Mouse (Mus musculus) heart, postnatal 10 days (tissue): Measurements from ENCODE around the gene Gpr157. TPM values are rescaled to one million over a fixed set of nuclear protein-coding genes. Genes with fewer than 3 reads are reported as not detected.

Experiments
- DNase-seq, 2 experiments: peaks; one replicate each; pipeline ENCODE4 v3.0.0; 2021
- intact Hi-C: fragments of 180-260 bp; cut with DNase I; formaldehyde crosslinking; loops from one replicate; pipeline ENCODE4 v1.15.1; 2025
- total RNA-seq, 2 experiments: library from RNA; stranded (reverse); gene quantifications; 2 replicates each; pipeline ENCODE4 v1.2.3; 2021

The Gpr157 gene
- total RNA-seq, 2 experiments from 2014 or later = 23.5 to 24.2 TPM

DNA sequence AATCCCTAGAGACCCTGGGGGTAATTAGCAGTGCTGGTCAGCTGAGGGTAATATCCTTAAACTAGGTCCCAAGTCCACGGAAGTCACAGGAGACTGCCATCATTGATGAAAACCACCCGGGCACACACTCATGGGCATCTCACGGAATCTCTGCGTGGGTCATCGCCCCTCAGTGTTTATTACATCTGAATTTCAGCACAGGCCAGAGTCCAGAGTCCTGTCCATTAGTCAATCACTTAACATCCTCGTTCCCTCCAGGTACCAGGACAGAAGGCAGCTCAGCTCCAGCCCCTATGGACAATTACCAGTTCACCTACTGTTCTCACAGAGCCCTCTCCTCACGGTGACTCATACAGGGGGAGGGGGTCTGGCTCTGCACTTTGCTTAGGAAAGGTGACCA, 15.7 kb downstream of the Gpr157 start:
- intact Hi-C loops = no loop called here
- DNase-seq = no peak

DNA sequence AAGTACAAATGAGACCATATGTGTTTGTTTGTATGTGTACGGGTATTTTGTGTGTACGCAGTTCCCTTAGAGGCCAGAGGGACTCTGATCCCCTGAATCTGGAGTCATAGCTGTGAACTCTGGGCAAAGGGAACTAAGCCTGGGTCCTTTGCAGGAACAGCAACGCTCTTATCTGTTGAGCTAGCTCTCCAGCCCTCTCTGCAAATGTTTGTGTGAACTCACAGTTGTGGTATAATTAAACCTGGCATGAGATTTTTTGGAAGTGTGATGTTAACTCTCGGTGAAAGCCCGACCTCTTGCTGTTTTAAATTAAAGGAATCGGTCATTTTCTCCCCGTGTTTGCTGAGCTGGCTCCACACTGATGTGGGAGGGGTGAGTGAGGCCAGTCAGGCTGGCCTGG, 18.5 kb downstream of the Gpr157 start:
- intact Hi-C loops = no loop called here
- DNase-seq = no peak

DNA sequence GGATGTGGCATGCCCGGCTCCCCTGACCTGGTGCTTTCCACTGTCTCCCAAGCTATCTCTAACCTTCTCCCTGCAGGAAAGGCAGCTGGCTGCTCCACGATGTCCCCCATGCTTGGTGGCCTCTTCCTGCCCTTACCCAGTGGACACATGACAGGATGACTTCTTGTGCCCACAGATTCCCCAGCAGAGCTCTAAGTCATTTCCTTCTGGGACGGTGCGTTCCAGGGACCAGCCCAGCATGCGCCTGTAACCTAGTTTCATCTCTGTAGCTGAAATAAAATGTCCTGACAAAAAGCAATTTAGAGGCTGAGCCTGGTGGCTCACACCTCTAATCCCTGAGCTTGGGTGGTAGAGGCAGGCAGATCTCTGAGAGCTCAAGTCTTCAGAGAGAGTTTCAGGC, 19.5 kb downstream of the Gpr157 start:
- intact Hi-C loops = no loop called here
- no peak for DNase-seq

DNA sequence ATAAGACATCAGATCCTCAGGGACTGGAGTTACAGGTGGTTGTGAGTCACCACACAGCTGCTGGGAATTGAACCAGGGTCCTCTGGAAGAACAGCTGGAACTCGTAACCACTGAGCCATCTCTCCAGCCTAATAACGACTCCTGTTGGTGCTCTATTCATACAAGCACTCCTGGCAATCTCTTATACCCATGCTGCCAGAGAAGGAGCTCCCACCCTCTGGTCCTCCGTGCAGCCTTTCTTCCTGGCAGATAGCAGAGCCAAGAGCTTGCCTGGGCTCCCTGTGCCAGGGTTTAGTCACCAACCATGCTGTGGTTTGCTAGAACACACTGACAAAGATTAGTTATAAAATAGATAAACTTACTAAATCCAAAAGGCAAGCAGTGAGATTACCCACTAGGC, 22.5 kb downstream of the Gpr157 start:
- intact Hi-C loops = no loop called here
- DNase-seq = no peak

DNA sequence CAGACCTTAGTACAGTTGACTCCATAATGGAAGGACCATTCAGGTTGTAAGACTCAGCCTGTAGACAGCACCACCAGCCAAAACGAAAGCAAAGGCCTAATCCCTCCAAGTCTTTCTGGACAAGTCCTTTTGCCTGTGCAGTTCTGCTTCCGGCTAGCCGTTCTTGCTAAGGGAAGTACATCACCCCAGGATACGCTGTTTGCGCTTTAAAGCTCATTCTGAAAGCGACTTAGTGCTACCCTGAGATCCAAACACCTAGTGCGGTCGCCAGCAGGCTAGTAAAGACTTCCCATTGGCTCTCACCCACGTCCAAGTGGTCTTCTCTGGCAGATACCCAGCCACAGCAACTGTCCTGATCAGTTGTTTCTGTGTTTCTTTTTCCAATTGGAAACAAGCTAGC, 23.2 kb downstream of the Gpr157 start:
- no peak for DNase-seq
- intact Hi-C loops = no loop called here

DNA sequence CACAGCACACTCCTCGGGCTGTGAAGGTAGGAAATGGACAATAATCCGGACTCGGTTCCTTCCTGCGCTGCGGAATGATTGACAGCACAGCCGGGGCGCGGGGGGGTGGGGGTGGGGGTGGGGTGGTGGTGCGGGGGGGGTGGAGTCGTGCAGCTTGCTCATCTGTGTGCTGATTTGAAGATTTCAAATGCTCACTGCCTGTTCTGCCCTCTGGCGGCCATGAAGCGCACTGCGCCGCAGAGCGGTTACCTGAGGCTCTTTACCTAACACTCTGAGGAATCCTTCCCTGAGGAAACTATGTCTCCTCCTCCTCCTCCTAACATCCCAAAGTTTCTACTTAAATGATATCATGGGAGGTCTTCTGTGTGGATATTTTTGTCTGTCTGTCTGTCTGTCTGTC, 25.7 kb downstream of the Gpr157 start:
- intact Hi-C loops = no loop called here

DNA sequence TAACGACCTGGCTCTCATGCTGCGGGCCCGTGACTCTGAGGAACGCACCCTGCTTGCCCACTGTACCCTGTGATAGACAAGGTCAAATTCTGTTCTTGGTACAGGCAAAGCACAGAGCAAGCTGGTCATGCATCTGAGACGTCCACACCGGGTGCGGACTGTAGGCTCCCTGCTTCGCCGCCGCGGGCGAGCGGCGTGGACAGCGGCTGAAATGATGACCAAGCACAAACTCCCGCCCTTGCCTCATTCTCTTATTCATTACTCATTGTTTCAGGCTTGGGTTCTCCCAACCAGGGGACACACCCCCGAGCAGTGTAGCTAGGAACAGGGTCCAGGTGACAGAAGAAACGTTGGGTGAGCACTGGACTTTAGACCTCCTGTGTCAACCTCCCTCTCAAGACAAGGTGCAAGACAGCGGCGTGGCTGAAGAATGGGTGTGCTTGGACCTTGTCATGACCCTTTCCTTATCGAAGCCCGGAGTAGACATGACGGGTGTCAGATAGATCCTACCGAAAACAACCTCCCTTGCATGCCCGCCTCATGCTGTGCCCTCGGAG, 27.4 kb downstream of the Gpr157 start:
- intact Hi-C loops = no loop called here
- DNase-seq = no peak

More for the DNA sequence above, 25.7 kb downstream of the Gpr157 start:
- peak; percentile 58 to 73 for DNase-seq

DNA sequence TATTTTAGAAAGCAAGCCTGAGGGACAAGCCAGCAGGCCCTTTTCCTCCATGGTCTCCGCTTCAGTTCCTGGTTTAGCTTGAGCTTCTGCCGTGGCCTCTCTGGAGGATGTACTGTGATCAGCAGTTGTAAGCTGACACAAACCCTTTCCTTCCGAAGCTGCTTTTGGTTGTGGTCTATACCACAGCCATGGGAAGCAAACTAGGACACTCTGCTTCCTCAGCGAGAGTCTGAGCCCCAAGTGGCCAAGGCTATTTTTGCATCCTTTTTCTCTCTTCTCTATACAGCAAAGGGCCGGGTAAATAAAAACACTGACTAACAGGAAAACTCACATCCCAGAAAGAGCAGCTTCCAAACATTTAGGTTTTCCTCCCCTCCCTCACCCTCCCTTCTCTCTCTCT, 30.1 kb downstream of the Gpr157 start:
- intact Hi-C loops = no loop called here
- no peak for DNase-seq

DNA sequence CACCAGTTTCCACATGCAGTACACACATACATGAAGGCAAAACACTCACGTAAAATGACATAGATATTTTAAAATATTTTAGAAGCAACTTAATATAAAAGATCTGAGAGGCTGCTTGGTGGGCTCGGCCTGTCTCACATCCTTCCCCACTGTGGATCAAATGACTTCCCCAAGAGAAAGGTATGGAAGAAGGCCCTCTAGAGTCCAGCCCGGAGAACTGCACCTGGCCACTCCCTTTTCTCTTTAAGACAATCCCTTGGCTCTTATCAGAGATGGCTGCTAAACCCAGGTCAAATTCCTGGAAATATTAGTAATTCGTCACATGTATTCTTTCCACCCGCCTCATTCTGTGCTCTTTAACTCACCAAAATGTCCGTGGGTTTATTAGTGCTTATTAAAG, 31.0 kb downstream of the Gpr157 start:
- DNase-seq = no peak
- intact Hi-C loops = no loop called here

DNA sequence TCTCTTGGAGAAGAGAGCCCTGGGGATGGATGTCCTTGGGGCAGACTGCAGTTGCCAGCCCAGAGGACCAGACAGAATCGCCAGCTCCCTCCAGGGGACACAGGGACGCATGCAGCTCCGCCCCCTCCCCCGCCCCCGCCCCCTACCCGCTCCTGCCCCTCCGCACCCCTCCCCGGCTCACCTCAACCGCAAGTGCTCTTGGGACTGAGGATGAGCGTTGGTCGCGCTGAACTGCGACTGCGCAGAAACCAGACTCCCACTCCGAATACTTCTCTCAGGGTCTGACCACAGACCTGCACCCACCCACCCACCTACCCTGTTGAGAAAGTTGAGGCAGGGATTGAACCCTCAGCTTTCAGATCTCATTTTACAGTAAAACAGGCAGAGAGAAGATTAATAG, 31.9 kb downstream of the Gpr157 start, which contains the start of gene Slc2a5:
Gene Slc2a5, plus strand, starts transcription at position 229 of the 400 bp plus-strand sequence.
- DNase-seq = no peak
- intact Hi-C loops = no loop called here

DNA sequence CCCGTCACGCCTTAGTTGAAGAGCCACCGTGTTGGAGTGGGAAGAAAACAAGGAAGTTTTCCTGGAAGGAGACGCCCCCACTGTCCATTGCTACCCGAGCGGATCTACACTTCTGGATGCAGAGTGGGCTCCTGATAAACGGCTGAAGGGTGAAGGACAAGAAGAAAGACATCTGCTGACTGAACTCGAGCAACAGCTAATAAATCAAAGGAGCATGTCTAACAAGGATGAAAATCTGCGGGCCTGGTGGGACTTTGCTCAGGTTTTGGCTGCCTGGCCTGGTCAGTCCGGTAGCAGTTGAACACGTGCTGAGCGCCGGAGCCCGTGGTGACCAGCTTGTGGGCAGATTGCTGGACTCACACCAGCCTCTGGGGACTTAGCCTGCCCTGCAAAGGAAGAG, 32.5 kb downstream of the Gpr157 start:
- DNase-seq = no peak
- intact Hi-C loops = no loop called here

DNA sequence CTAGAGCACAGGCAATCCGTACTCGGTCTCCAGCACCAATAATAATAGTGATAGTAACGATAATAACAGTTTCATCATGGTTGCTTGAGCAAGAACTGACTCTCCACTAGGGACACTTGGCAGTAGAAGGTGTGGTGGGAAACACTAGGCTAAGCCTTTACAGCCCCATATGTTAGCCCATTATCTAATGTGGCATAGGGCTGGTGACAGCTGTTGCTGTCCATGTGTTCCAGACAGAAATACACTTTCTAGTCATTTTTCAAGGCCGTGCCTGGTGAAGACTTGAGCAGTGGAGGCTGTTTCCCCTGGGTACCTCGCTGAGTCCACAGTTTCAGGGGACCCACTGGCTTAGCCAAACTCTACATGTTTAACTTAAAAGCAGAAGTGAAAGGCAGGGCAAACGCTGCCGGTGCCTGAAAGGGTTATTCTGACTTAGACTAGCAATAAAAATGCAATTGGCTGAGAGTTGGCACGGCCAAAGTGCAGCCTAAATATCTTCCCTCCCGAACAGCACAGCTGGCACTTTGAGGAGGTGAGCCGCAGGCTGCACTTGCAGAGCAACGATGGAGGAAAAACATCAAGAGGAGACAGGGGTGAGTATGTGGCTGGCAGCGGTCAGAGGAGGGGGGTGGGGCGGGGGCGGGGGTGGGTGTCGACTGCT, 33.1 kb downstream of the Gpr157 start:
- no peak for DNase-seq
- intact Hi-C loops = no loop called here

DNA sequence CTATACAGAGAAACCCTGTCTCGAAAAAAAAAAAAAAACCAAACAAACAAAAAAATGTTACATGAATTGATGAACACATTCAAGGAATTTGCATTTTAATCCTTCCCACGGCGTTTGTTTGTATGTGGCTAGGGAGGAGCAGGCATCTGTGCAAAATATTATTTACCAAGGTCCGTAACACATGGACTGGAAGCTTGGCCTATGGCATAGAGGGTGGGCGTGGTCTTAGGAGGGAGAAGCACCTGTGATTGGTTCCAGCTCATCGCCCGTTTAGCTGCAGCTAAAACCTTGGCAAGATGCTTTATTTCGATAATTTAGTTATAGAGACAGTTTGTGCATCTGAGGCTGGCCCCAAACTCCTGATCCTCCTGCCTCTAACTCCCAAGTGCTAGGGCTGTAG, 34.3 kb downstream of the Gpr157 start:
- DNase-seq = no peak
- intact Hi-C loops = no loop called here

DNA sequence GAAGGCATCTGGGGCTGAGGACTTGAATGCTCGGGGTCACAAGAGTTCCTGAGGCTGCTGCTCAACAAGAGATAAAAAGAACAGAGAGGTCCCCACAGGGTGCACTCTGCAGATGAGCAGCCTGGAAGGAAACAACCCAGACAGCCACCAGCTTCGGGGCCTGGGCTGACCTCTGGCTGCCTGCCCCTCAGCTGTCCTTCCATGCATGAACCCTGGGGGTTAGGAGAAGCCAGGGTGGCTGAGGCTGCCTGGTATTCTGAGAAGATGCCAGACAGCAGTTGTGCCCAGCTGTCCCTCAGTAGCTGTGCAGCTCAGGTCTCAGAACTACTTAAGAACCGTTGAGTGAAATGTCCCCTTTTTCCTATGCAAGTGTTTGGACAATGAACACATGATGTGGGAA, 35.3 kb downstream of the Gpr157 start:
- no peak for DNase-seq
- intact Hi-C loops = no loop called here

DNA sequence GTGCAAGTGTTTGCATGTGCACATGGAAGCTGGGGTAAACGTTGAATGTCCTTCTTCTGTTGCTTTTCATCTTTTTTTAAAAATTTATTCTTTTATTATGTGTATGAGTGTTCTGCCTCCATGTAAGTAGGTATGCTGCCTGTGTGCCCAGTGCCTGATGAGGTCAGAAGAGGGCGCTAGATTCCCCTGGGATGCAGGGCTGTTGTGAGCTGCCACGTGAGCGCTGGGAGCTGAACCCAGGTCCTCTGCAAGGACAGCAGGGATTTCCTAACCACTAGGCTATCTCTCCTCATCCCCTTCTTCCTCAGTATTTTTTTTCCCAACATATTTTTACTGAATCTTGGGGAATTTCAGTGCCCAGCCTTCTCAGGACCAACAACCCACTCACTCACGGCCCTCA, 39.2 kb downstream of the Gpr157 start:
- DNase-seq = no peak
- intact Hi-C loops = no loop called here

DNA sequence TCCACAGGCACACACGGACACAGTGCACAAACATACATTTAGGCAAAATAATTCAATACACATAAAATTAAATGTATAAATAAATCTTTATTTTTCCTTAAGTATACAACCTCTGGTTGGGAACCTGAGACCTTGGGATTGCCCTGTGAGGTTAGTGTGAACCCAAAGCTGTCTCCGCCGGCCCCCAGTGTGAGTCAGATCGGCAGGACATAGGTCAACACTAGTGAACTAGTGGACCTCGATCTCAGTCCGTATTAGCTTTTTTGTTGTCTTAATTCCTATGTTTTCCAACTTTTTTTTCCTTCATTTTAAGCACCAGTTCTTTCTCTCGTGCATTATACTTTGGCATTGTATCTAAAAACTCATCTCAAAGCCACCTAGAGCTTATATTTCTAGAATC, 40.7 kb downstream of the Gpr157 start:
- intact Hi-C loops = no loop called here
- no peak for DNase-seq

DNA sequence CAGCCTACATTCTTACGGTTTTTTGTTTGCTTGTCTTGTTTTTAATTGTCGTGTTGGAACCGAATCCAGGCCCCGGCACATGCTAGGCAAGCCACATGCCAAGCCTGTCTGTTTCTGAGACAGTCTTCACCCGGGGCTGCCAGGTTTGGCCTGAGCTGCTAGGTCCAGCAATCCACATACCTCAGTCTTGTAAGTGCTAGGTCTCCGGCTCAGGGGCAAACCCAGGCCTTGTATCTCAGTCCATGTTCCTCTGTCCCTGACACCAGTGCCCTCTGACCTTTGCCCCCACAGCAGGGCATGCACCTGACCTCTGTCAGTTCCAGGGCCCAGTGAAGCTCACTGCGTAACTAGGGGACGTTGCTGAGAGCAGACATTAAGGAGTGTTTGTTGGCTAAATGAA, 41.4 kb downstream of the Gpr157 start:
- no peak for DNase-seq
- intact Hi-C loops = no loop called here

DNA sequence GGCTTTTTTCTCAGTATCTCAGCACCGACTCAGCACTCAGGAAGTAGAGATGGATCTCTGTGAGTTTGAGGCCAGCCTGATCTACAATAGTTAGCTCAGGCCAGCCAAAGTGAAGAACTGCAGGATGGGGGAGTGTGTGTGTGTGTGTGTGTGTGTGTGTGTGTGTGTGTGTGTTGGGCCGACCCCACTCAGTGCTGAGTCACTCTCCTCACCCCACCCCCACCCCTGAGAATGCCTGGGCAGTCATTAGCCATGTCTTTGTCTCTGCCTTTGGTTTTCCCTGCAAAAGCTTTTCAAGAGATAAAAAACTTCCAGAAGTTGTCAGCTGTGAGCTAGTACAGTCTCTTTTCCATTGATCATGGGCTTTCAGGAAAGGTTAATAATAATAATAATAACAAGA, 43.5 kb downstream of the Gpr157 start:
- no peak for DNase-seq
- intact Hi-C loops = no loop called here

DNA sequence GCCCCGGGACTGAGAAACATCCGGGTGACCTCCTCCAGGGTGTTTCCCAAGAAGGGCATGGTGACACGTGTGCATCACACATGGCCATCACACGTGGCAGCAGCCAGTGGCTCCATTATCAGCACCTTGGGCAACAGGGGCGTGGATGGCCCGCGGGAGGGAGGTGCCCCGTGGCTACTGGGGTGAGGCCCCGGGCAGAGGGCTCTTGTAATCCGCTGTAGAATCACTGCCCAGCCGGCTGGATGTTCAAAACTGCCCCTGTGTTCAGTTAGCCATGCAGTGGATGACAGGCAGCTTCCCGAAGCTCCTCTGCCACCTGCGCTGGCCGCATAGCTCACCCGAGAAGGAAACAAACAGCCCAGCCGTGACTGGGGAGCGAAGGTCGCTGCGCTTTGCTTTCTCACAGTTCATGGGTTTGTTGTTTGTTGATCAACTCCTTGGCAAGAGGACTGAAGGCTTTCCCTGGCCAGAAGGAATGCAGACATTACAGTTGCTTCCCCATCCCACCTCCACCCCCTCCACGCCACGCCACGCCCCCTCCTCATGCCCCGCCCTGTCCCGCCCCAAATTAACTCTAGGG, 45.6 kb downstream of the Gpr157 start:
- intact Hi-C loops = no loop called here

DNA sequence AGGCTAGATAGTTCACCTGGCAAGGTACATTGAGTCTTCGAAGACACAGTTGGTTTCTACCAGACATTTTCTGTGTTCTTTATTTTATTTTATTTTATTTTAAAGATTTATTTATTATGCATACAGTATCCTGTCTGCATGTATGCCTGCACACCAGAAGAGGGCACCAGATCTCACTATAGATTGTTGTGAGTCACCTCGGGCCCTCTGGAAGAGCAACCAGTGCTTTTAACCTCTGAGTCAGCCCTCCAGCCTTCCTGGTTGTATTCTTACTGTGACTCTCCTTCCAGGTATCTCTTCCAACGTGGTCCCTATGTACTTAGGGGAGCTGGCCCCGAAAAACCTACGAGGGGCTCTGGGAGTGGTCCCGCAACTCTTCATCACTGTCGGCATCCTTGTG, 48.1 kb downstream of the Gpr157 start:
- DNase-seq = no peak
- intact Hi-C loops = loop anchor here (5.0 kb wide), 1 partner anchor 82 kb away; no protein-coding TSS in a partner anchor

More for the DNA sequence above, 45.6 kb downstream of the Gpr157 start:
- DNase-seq = peak in 1 of 2 experiments; percentile 40

DNA sequence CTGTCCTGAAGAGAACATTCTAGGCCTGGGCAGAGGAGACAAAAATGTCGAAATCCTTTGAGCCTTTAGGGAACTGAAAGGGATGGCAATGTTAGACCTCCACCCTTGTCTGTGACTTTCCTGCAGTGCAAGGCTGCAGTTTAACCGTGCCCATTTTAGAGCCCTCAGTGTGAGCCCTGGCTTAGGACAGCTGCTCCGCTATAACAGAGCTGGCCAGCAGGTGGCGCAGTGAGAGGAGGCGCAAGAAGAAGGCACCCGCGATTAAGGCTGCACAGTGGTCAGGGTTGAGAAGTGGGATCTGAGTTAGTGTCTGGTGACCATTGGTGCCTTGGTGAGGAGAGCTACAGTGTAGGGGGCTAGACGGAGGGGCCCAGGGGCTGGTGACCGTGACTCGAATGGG, 49.5 kb downstream of the Gpr157 start:
- intact Hi-C loops = loop anchor here (5.0 kb wide), 1 partner anchor 81 kb away; no protein-coding TSS in a partner anchor
- peak; percentile 66 to 86 for DNase-seq

DNA sequence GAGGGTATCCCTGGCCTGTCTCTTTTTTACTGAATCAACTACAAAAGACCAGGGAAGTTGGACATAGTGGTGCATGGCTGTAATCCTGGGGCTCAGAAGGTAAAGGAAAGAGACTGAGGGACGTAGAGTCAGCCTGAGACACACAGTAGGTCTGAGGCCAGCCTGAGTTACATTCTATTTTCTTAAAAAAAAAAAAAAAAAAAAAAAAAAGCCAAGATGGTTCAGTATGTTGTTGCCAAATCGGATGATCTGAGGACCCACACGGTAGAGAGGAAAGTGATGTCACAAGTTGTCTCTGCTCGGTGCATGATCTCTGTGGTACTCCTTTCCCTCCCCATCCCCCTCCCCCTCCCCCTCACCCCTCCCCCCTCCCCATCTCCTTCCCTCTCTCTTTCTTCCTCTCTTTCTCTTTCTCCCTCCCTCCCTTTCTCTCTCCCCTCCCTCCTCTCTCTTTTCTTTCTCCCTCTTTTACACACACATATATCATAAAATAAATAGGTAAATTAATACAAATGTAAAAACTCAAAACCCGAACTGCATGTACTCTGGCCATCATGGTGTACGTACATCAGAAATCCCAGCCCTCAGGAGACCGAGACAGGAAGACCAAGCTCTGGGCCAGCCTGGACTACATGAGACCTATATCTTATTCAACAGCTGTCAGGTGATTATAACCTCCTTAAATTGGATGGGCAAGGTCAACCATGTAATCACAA, 50.4 kb downstream of the Gpr157 start:
- intact Hi-C loops = loop anchor here (5.0 kb wide), 1 partner anchor 80 kb away; no protein-coding TSS in a partner anchor
- no peak for DNase-seq
